Mouse (Mus musculus) liver, embryonic 14.5 days (tissue): ENCODE data around the gene Kctd7. TPM values are rescaled to one million over a fixed set of nuclear protein-coding genes. Genes with fewer than 3 reads are reported as not detected.
A peak's percentile ranks its signal among the peaks of the same experiment; 100 is the strongest.

ENCODE experiments used
- ATAC-seq: fragments of 200-750 bp; cut with Nextera tagmentation; 2 replicates; pipeline ENCODE4 v1.8.0; 2017; ENCODE audit warnings: moderate number of reproducible peaks, mild to moderate bottlenecking, moderate library complexity; ENCODE audit not compliant: insufficient read depth
- DNase-seq, 3 experiments: peaks; one replicate each; pipeline ENCODE4 v3.0.0-alpha.2; 2012 to 2013; ENCODE audit warnings: low read depth in 3 of 3, low spot score in 3 of 3
- H3K27ac ChIP-seq: fragments of 300-500 bp; sonication (generic); 2 replicates; pipeline ENCODE4 v1.5.1; 2014; ENCODE audit warnings: moderate library complexity, mild to moderate bottlenecking, control low read depth, inconsistent platforms
- H3K27me3 ChIP-seq: fragments of 300-500 bp; sonication (generic); 2 replicates; pipeline ENCODE4 v1.6.1; 2014; ENCODE audit warnings: mild to moderate bottlenecking, low read length, moderate library complexity; ENCODE audit not compliant: control insufficient read depth, insufficient read depth
- H3K36me3 ChIP-seq: fragments of 300-500 bp; sonication (generic); replicated peaks from 2 replicates; pipeline ENCODE4 v1.6.1; 2014; ENCODE audit warnings: low read depth; ENCODE audit not compliant: control insufficient read depth, insufficient read depth
- H3K4me1 ChIP-seq, 2 experiments: fragments of 200-500 bp in 1 of 2; fragments of 300-500 bp in 1 of 2; sonication (generic) in 1 of 2; replicated peaks; 2 replicates each; pipeline ENCODE4 v1.6.1; 2012 to 2014; ENCODE audit warnings: antibody characterized with exemption in 1 of 2, inconsistent platforms in 1 of 2, low read length in 1 of 2; ENCODE audit not compliant: control insufficient read depth in 2 of 2, insufficient read depth in 2 of 2
- H3K4me2 ChIP-seq: fragments of 300-500 bp; sonication (generic); 2 replicates; pipeline ENCODE4 v1.6.1; 2014; ENCODE audit warnings: low read depth, mild to moderate bottlenecking, control low read depth, moderate library complexity
- H3K4me3 ChIP-seq, 2 experiments: fragments of 200-500 bp in 1 of 2; fragments of 300-500 bp in 1 of 2; sonication (generic) in 1 of 2; 2 replicates each; pipeline ENCODE4 v1.5.1; 2012 to 2014; ENCODE audit warnings: low read depth in 2 of 2, low read length in 2 of 2, mild to moderate bottlenecking in 2 of 2, control low read depth in 1 of 2, inconsistent platforms in 1 of 2, moderate library complexity in 1 of 2; ENCODE audit not compliant: insufficient read depth in 1 of 2
- H3K9ac ChIP-seq: fragments of 300-500 bp; sonication (generic); replicated peaks from 2 replicates; pipeline ENCODE4 v1.6.1; 2014; ENCODE audit warnings: mild to moderate bottlenecking, control low read depth, moderate library complexity
- H3K9me3 ChIP-seq: fragments of 300-500 bp; sonication (generic); 2 replicates; pipeline ENCODE4 v1.6.1; 2016; ENCODE audit warnings: low read length, mixed read lengths; ENCODE audit not compliant: control insufficient read depth
- CTCF ChIP-seq: IDR thresholded peaks from 2 replicates; pipeline ENCODE4 v1.5.1; 2016; ENCODE audit warnings: antibody characterized with exemption, low read depth, control low read depth
- EP300 ChIP-seq: IDR thresholded peaks from 2 replicates; pipeline ENCODE4 v1.6.1; 2016; ENCODE audit warnings: antibody characterized with exemption, low read depth
- WGBS: fragments of 180-500 bp; shearing (Covaris S2); extraction: QIAGEN DNeasy Blood & Tissue Kit; methylation state at CpG from one replicate; pipeline ENCODE4 v1.1.7; 2014; ENCODE audit not compliant: insufficient replicate concordance; 5-methylcytosine and 5-hydroxymethylcytosine counted together
- polyA plus RNA-seq, 2 experiments: library from polyadenylated mRNA; depleted of rRNA in 1 of 2; stranded (reverse) in 1 of 2; unstranded in 1 of 2; fragments of >200 nt; fragmentation: Nextera tagmentation in 1 of 2; extraction: Ambion mirVana in 1 of 2; gene quantifications; 2 replicates each; pipeline versions ENCODE4 v1.2.1 to v1.2.3; 2012 to 2014

Kctd7 gene
- polyA plus RNA-seq, 2 experiments, result 3.6 to 3.8 TPM

GRCm38 (mm10) chr5:130154286-130154685 is 9.6 kb downstream of the Kctd7 start:
- peaks cover 25% of the 10 kb centered on the region for H3K36me3 ChIP-seq
- H3K4me3 ChIP-seq, result no peak overlapping the region
- H3K4me1 ChIP-seq, result no peaks in the 10 kb centered on the region
- H3K4me2 ChIP-seq, result no peak overlapping the region
- H3K27me3 ChIP-seq, result no peaks in the 10 kb centered on the region
- TF ChIP-seq CTCF (no peak), EP300 (no peak)
- no peak overlapping the region for H3K27ac ChIP-seq
- ATAC-seq (no peak), DNase-seq (no peak)
- 65% methylated on average over 2 of the region's 2 CpGs for WGBS
- no peak overlapping the region for H3K9ac ChIP-seq
- H3K9me3 ChIP-seq, result no peaks in the 10 kb centered on the region

GRCm38 (mm10) chr5:130158545-130158944 is 13.9 kb downstream of the Kctd7 start:
- ATAC-seq, result no peak
- Histone ChIP-seq H3K27me3 (no peaks in the 10 kb centered on the region), H3K4me1 (peaks cover under 1% of the 10 kb centered on the region in 2 experiments; a peak in 1 of 4 replicates), H3K9me3 (no peaks in the 10 kb centered on the region), H3K36me3 (no peaks in the 10 kb centered on the region), H3K4me3 (no peak overlapping the region), H3K9ac (no peak overlapping the region), H3K4me2 (no peak overlapping the region), H3K27ac (no peak overlapping the region)
- no peak for DNase-seq
- TF ChIP-seq EP300, result no peak
- TF ChIP-seq CTCF, result no peak
- 60% methylated on average over 4 of the region's 4 CpGs for WGBS

- H3K9ac ChIP-seq, result no peak overlapping the region
- no peaks in the 10 kb centered on the region for H3K27me3 ChIP-seq
- H3K4me3 ChIP-seq, result no peak overlapping the region
- no peaks in the 10 kb centered on the region for H3K36me3 ChIP-seq
- ATAC-seq, result no peak
- no peak overlapping the region for H3K27ac ChIP-seq
- 40% methylated on average over 7 of the region's 7 CpGs for WGBS
- H3K4me2 ChIP-seq, result no peak overlapping the region
- peaks cover 2 to 10% of the 10 kb centered on the region in 2 experiments; a peak in 3 of 4 replicates for H3K4me1 ChIP-seq
- no peaks in the 10 kb centered on the region for H3K9me3 ChIP-seq
- no peak for DNase-seq
- TF ChIP-seq EP300, result no peak
- no peak for TF ChIP-seq CTCF
Measured at GRCm38 (mm10) chr5:130159761-130160201, 15.1 kb downstream of the Kctd7 start.

GRCm38 (mm10) chr5:130163670-130164069 is 19.0 kb downstream of the Kctd7 start:
- peak; percentile 62 to 70 (median 69) for DNase-seq
- TF ChIP-seq EP300 (no peak), CTCF (peak; percentile 94)
- no peaks in the 10 kb centered on the region for H3K9me3 ChIP-seq
- H3K27ac ChIP-seq, result no peak overlapping the region
- H3K36me3 ChIP-seq, result no peaks in the 10 kb centered on the region
- H3K9ac ChIP-seq, result no peak overlapping the region
- no peak overlapping the region for H3K4me2 ChIP-seq
- peaks cover 8 to 15% of the 10 kb centered on the region in 2 experiments for H3K4me1 ChIP-seq
- WGBS, result 2% methylated on average over 7 of the region's 7 CpGs
- no peaks in the 10 kb centered on the region for H3K27me3 ChIP-seq
- ATAC-seq, result peak; percentile 64
- no peak overlapping the region for H3K4me3 ChIP-seq

GRCm38 (mm10) chr5:130165213-130165612 is 20.6 kb downstream of the Kctd7 start:
- Histone ChIP-seq H3K27ac (peak overlapping the region; percentile 47), H3K4me1 (peaks cover 19 to 28% of the 10 kb centered on the region in 2 experiments), H3K4me3 (no peak overlapping the region), H3K36me3 (no peaks in the 10 kb centered on the region), H3K9ac (no peak overlapping the region), H3K9me3 (no peaks in the 10 kb centered on the region), H3K27me3 (no peaks in the 10 kb centered on the region), H3K4me2 (no peak overlapping the region)
- 33% methylated on average over 4 of the region's 4 CpGs for WGBS
- TF ChIP-seq EP300 (peak; percentile 50), CTCF (no peak)
- DNase-seq (no peak), ATAC-seq (peak; percentile 52)
